Mouse (Mus musculus): ENCODE measurements around the gene Adarb1. TPM values are rescaled to one million over a fixed set of nuclear protein-coding genes. Genes with fewer than 3 reads are reported as not detected.

The Adarb1 gene
- polyA plus RNA-seq, 1 experiment from 2014 or later: 5.1 TPM

DNA sequence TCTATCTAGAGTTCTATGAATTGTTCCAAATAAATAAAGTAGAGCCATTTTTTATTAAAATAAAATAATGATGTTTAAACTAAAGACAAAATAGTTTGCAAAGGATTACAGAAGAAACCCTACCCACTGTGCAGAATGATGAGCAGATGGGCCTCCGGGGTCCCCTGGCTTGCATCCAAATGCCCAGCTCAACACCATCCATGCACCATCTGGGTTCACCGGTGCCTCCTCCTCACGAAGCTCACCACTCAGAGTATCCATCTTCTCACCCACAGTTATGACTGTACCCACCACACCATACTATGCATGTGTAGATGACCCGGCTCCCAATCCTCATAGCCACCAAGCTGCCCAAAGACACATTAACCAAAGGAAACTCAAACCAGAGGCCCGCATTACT, 18.1 kb downstream of the Adarb1 start:
- no peak overlapping the region for H3K27ac ChIP-seq (replicated peaks)
- WGBS: 94% methylated on average over 5 of the region's 5 CpGs
- H3K4me1 ChIP-seq: no peaks in the 10 kb centered on the region
- H3K27me3 ChIP-seq (replicated peaks; ENCODE audit: low read depth, poor library complexity, severe bottlenecking): no peaks in the 10 kb centered on the region
- no peaks in the 10 kb centered on the region for H3K9me3 ChIP-seq
- H3K4me3 ChIP-seq: no peak overlapping the region
- H3K36me3 ChIP-seq (replicated peaks): no peaks in the 10 kb centered on the region
- DNase-seq (ENCODE audit: low spot score): no peak

GRCm38 (mm10) chr10:77398082-77398481, 20.0 kb downstream of the Adarb1 start:
- no peak for DNase-seq (ENCODE audit: low spot score)
- H3K36me3 ChIP-seq (replicated peaks): no peaks in the 10 kb centered on the region
- no peaks in the 10 kb centered on the region for H3K9me3 ChIP-seq
- 63% methylated on average over 3 of the region's 3 CpGs for WGBS
- no peaks in the 10 kb centered on the region for H3K27me3 ChIP-seq (replicated peaks; ENCODE audit: low read depth, poor library complexity, severe bottlenecking)
- no peak overlapping the region for H3K4me3 ChIP-seq
- no peak overlapping the region for H3K27ac ChIP-seq (replicated peaks)
- no peaks in the 10 kb centered on the region for H3K4me1 ChIP-seq

DNA sequence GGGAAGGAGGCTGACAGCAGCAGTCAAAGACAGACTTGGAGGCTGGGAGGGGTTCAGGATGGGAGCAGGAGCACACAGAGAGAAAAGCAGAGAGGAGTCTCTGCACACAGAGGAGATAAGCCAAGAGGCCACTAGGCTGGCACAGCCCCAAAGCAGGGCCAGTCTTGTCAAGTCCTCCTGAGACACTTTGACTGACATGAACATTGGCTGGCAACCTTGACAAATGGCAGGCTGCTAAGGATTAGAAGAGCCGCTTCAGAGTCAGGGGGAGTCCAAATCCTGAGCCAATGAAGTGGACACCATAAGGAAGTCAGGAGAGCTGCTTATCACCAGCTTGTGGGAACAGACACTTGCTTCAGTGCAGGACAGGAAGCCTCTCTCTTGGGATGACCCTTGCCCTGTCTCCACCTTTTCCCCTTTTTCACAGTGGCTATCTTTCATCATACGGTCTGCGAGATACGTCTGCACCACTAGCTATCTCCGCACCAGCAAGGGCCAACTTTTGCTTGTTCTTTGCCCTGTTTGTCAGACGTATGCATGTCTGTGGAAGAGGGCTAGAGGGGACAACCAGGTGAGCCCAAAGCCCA, 20.9 kb downstream of the Adarb1 start:
- H3K36me3 ChIP-seq (replicated peaks): no peaks in the 10 kb centered on the region
- H3K4me1 ChIP-seq: no peaks in the 10 kb centered on the region
- no peak overlapping the region for H3K4me3 ChIP-seq
- no peak overlapping the region for H3K27ac ChIP-seq (replicated peaks)
- H3K9me3 ChIP-seq: no peaks in the 10 kb centered on the region
- WGBS: 82% methylated on average over 6 of the region's 6 CpGs
- DNase-seq (ENCODE audit: low spot score): no peak
- H3K27me3 ChIP-seq (replicated peaks; ENCODE audit: low read depth, poor library complexity, severe bottlenecking): no peaks in the 10 kb centered on the region

GRCm38 (mm10) chr10:77396015-77396414, 22.1 kb downstream of the Adarb1 start:
- no peak overlapping the region for H3K4me3 ChIP-seq
- H3K9me3 ChIP-seq: no peaks in the 10 kb centered on the region
- no peak for DNase-seq (ENCODE audit: low spot score)
- no peak overlapping the region for H3K27ac ChIP-seq (replicated peaks)
- no peaks in the 10 kb centered on the region for H3K27me3 ChIP-seq (replicated peaks; ENCODE audit: low read depth, poor library complexity, severe bottlenecking)
- WGBS: 85% methylated on average over 1 of the region's 1 CpGs
- H3K36me3 ChIP-seq (replicated peaks): no peaks in the 10 kb centered on the region
- no peaks in the 10 kb centered on the region for H3K4me1 ChIP-seq

DNA sequence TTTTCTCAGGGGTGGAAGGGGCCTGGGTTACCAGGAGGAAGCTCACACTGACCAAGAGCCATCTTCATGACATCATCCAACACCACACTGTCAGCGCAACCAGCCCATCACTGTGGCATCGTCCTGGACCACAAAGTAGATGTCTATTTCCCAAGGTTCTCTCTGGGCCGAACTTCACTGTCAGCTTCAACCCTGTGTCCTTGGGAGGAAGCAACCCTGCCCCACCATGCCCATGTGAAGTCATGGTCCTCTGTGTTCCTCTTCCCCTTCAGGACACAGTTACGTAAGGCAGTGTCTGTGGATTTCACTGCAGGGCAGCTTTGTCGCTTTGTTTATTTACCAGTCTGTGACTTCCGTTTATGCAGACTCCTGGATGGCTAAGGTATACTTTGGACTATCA, 27.0 kb downstream of the Adarb1 start:
- 94% methylated on average over 6 of the region's 6 CpGs for WGBS

DNA sequence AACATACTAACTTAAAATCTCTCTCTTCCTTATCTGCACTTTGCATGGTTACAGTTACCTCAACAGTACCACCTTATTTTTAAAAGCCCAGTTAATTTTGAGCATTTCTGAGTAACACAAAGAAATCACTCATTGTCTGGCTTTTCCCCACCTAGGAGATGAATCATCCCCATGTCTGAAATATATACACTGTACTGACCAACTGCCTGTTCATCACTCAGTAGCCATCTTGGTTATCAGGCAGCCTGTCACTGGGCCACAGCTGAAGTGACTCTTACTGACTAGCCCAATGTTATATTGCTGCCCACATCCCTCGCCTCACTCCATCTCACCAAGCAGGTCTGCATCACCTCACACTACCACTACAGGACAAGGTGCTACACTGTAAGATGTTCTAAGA, 30.5 kb downstream of the Adarb1 start:
- H3K4me1 ChIP-seq: no peaks in the 10 kb centered on the region
- DNase-seq (ENCODE audit: low spot score): no peak
- no peak overlapping the region for H3K4me3 ChIP-seq
- no peaks in the 10 kb centered on the region for H3K36me3 ChIP-seq (replicated peaks)
- H3K27ac ChIP-seq (replicated peaks): no peak overlapping the region
- H3K9me3 ChIP-seq: no peaks in the 10 kb centered on the region
- H3K27me3 ChIP-seq (replicated peaks; ENCODE audit: low read depth, poor library complexity, severe bottlenecking): no peaks in the 10 kb centered on the region
- WGBS: 86% methylated on average over 1 of the region's 1 CpGs

More for the DNA sequence above, 27.0 kb downstream of the Adarb1 start:
- Histone ChIP-seq H3K4me3 (no peak overlapping the region), H3K27ac (replicated peaks) (no peak overlapping the region), H3K36me3 (replicated peaks) (no peaks in the 10 kb centered on the region), H3K4me1 (no peaks in the 10 kb centered on the region), H3K9me3 (no peaks in the 10 kb centered on the region), H3K27me3 (replicated peaks; ENCODE audit: low read depth, poor library complexity, severe bottlenecking) (no peaks in the 10 kb centered on the region)
- DNase-seq (ENCODE audit: low spot score): no peak

DNA sequence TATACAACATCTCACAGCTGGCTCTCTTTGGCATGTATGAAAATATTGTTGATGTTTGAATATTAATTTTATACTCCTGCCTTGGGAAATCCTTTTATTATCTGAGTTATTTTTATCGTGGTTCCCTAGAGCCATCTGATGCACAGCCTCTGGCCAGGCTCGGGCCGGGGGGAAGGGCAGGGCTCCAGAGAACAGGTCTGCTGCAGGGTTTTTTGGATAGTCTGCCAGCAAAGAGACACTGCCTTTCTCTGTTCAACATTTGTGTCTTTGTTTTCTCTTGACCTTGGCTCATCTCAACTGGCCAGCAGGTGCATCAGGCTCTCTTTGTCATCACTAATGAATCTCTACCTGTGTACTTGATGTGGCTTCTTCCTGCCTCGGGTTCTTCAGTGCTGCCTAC, 32.3 kb downstream of the Adarb1 start:
- DNase-seq (ENCODE audit: low spot score): no peak
- no peaks in the 10 kb centered on the region for H3K9me3 ChIP-seq
- H3K4me3 ChIP-seq: no peak overlapping the region
- H3K27me3 ChIP-seq (replicated peaks; ENCODE audit: low read depth, poor library complexity, severe bottlenecking): no peaks in the 10 kb centered on the region
- no peaks in the 10 kb centered on the region for H3K36me3 ChIP-seq (replicated peaks)
- H3K4me1 ChIP-seq: peaks cover 8% of the 10 kb centered on the region; the same call in 1 of the 2 replicates
- 85% methylated on average over 4 of the region's 4 CpGs for WGBS
- H3K27ac ChIP-seq (replicated peaks): no peak overlapping the region

DNA sequence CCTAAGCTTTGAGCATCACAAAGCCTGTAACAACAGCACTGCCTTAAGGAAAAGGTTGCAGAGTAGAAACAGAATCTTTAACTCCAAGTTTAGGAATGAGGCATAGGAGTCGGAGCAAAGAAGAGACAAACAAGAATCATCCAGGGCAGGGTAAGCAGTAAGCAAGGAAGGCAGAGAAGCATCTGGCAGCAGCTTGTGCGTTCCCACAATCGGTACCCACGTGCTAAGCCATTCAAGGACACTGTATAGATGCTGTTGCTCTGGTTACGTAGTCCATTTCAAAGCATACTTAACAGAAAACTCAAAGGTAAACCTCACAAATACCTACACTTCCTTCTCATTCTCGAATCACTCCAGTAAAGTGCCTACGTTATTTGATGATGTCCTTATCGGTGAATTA, 35.0 kb downstream of the Adarb1 start:
- H3K36me3 ChIP-seq (replicated peaks): no peaks in the 10 kb centered on the region
- H3K27me3 ChIP-seq (replicated peaks; ENCODE audit: low read depth, poor library complexity, severe bottlenecking): no peaks in the 10 kb centered on the region
- H3K27ac ChIP-seq (replicated peaks): no peak overlapping the region
- no peaks in the 10 kb centered on the region for H3K9me3 ChIP-seq
- H3K4me1 ChIP-seq: peaks cover 8% of the 10 kb centered on the region; the same call in 1 of the 2 replicates
- WGBS: 92% methylated on average over 8 of the region's 8 CpGs
- no peak overlapping the region for H3K4me3 ChIP-seq
- no peak for DNase-seq (ENCODE audit: low spot score)

- H3K36me3 ChIP-seq (replicated peaks): no peaks in the 10 kb centered on the region
- H3K9me3 ChIP-seq: no peaks in the 10 kb centered on the region
- peaks cover 12% of the 10 kb centered on the region; the same call in 1 of the 2 replicates for H3K4me1 ChIP-seq
- no peaks in the 10 kb centered on the region for H3K27me3 ChIP-seq (replicated peaks; ENCODE audit: low read depth, poor library complexity, severe bottlenecking)
- no peak overlapping the region for H3K4me3 ChIP-seq
- no peak for DNase-seq (ENCODE audit: low spot score)
- 46% methylated on average over 2 of the region's 2 CpGs for WGBS
- no peak overlapping the region for H3K27ac ChIP-seq (replicated peaks)
Observed at GRCm38 (mm10) chr10:77381191-77381590, 36.9 kb downstream of the Adarb1 start.

- DNase-seq (ENCODE audit: low spot score): no peak
- Histone ChIP-seq H3K36me3 (replicated peaks) (no peaks in the 10 kb centered on the region), H3K4me3 (no peak overlapping the region), H3K27ac (replicated peaks) (no peak overlapping the region), H3K27me3 (replicated peaks; ENCODE audit: low read depth, poor library complexity, severe bottlenecking) (no peaks in the 10 kb centered on the region), H3K9me3 (no peaks in the 10 kb centered on the region), H3K4me1 (peaks cover 12% of the 10 kb centered on the region; the same call in 1 of the 2 replicates)
- 64% methylated on average over 6 of the region's 6 CpGs for WGBS
Observed at GRCm38 (mm10) chr10:77380716-77381115, 37.4 kb downstream of the Adarb1 start.

- Histone ChIP-seq H3K9me3 (no peaks in the 10 kb centered on the region), H3K27ac (replicated peaks) (no peak overlapping the region), H3K4me3 (no peak overlapping the region), H3K27me3 (replicated peaks; ENCODE audit: low read depth, poor library complexity, severe bottlenecking) (no peaks in the 10 kb centered on the region), H3K36me3 (replicated peaks) (no peaks in the 10 kb centered on the region), H3K4me1 (peaks cover 12% of the 10 kb centered on the region; the same call in 1 of the 2 replicates)
- no peak for DNase-seq (ENCODE audit: low spot score)
- 95% methylated on average over 4 of the region's 4 CpGs for WGBS
Observed at GRCm38 (mm10) chr10:77379199-77379598, 38.9 kb downstream of the Adarb1 start.

- peaks cover 25% of the 10 kb centered on the region for H3K4me1 ChIP-seq
- WGBS: 92% methylated on average over 1 of the region's 1 CpGs
- no peaks in the 10 kb centered on the region for H3K27me3 ChIP-seq (replicated peaks; ENCODE audit: low read depth, poor library complexity, severe bottlenecking)
- H3K27ac ChIP-seq (replicated peaks): no peak overlapping the region
- no peaks in the 10 kb centered on the region for H3K36me3 ChIP-seq (replicated peaks)
- no peak for DNase-seq (ENCODE audit: low spot score)
- H3K9me3 ChIP-seq: no peaks in the 10 kb centered on the region
- H3K4me3 ChIP-seq: no peak overlapping the region
Observed at GRCm38 (mm10) chr10:77376056-77376455, 42.0 kb downstream of the Adarb1 start.

DNA sequence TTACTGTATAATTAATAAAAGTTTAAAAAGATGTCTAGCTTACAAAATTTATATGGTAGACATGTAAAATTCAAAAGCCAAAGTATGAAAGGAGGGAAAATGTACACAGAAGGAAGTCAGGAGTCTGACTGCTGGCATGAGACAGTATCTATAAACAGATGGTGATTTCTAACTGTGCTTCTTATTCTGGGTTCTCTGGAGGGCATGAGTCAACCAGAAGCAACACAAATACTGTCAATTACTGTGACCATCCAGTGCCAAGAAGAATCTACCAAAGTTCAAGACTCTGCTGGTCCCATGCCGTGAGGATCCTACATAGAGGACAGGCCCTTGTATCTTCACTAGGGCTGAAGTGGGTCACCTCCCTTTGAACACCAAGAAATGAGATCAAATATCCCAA, 43.1 kb downstream of the Adarb1 start:
- Histone ChIP-seq H3K36me3 (replicated peaks) (no peaks in the 10 kb centered on the region), H3K27ac (replicated peaks) (no peak overlapping the region), H3K27me3 (replicated peaks; ENCODE audit: low read depth, poor library complexity, severe bottlenecking) (no peaks in the 10 kb centered on the region), H3K4me1 (peaks cover 26% of the 10 kb centered on the region), H3K9me3 (no peaks in the 10 kb centered on the region), H3K4me3 (no peak overlapping the region)
- 84% methylated on average over 1 of the region's 1 CpGs for WGBS
- DNase-seq (ENCODE audit: low spot score): no peak
